Mouse (Mus musculus): ENCODE results near the gene Zfp78.
"Not testable (repeated sequence)": the region's sequence is repeated elsewhere in the genome, so short reads cannot be mapped to it uniquely, and the experiment has no call there.

The Zfp78 gene

GRCm38 (mm10) chr7:6363047-6363488 is at the start of gene Zfp78:
Gene Zfp78 (plus strand): TSS chr7:6363280.
- peak; percentile 90 to 92 for DNase-seq (ENCODE audit: low spot score in 2 of 2)

GRCm38 (mm10) chr7:6330458-6331232 is 32.4 kb upstream of the Zfp78 start:
- DNase-seq (ENCODE audit: low spot score in 2 of 2): peak; percentile 50 to 67

- DNase-seq (ENCODE audit: low spot score in 2 of 2): peak; percentile 93
These were observed 31.7 kb upstream of the Zfp78 start, which contains the start of gene Zfp583 for GRCm38 (mm10) chr7:6331233-6331956. Gene Zfp583 (minus strand): TSS chr7:6331285.

- no peak for DNase-seq (ENCODE audit: low spot score in 2 of 2)
These were observed 23.2 kb upstream of the Zfp78 start for GRCm38 (mm10) chr7:6339865-6340264.

GRCm38 (mm10) chr7:6343501-6344071 is 19.5 kb upstream of the Zfp78 start, which contains the start of gene Gm3854:
Gene Gm3854 (plus strand): TSS chr7:6343759.
- DNase-seq (ENCODE audit: low spot score in 2 of 2): peak; percentile 86 to 90

- DNase-seq (ENCODE audit: low spot score in 2 of 2): no peak
These were observed 19.0 kb upstream of the Zfp78 start for GRCm38 (mm10) chr7:6344124-6344523.

GRCm38 (mm10) chr7:6358121-6358520 is 5.0 kb upstream of the Zfp78 start:
- DNase-seq (ENCODE audit: low spot score in 2 of 2): no peak

- DNase-seq (ENCODE audit: low spot score in 2 of 2): no peak
These were observed 4.0 kb upstream of the Zfp78 start for GRCm38 (mm10) chr7:6358937-6359590.

- DNase-seq (ENCODE audit: low spot score in 2 of 2): no peak
These were observed 2.5 kb upstream of the Zfp78 start for GRCm38 (mm10) chr7:6360477-6361060.

- no peak for DNase-seq (ENCODE audit: low spot score in 2 of 2)
These were observed 1.3 kb upstream of the Zfp78 start for GRCm38 (mm10) chr7:6361756-6362155.

GRCm38 (mm10) chr7:6362268-6363046 is 623 bp upstream of the Zfp78 start:
- peak; percentile 99 for DNase-seq (ENCODE audit: low spot score in 2 of 2)

- DNase-seq (ENCODE audit: low spot score in 2 of 2): no peak
These were observed 1.7 kb downstream of the Zfp78 start for GRCm38 (mm10) chr7:6364761-6365160.

GRCm38 (mm10) chr7:6367185-6367584 is 4.1 kb downstream of the Zfp78 start:
- no peak for DNase-seq (ENCODE audit: low spot score in 2 of 2)

GRCm38 (mm10) chr7:6368146-6368545 is 5.1 kb downstream of the Zfp78 start:
- DNase-seq (ENCODE audit: low spot score in 2 of 2): not testable (repeated sequence)

GRCm38 (mm10) chr7:6369460-6369859 is 6.4 kb downstream of the Zfp78 start:
- no peak for DNase-seq (ENCODE audit: low spot score in 2 of 2)

GRCm38 (mm10) chr7:6372993-6373392 is 9.9 kb downstream of the Zfp78 start:
- DNase-seq (ENCODE audit: low spot score in 2 of 2): no peak

GRCm38 (mm10) chr7:6378441-6378840 is 15.4 kb downstream of the Zfp78 start:
- peak; percentile 39 to 71 for DNase-seq (ENCODE audit: low spot score in 2 of 2)

- DNase-seq (ENCODE audit: low spot score in 2 of 2): no peak
These were observed 18.4 kb downstream of the Zfp78 start for GRCm38 (mm10) chr7:6381431-6381830.

- DNase-seq (ENCODE audit: low spot score in 2 of 2): peak; percentile 95 to 96
These were observed 20.0 kb downstream of the Zfp78 start, which contains the start of gene Zfp28 for GRCm38 (mm10) chr7:6383044-6383455. Gene Zfp28 (plus strand): TSS chr7:6383295.

GRCm38 (mm10) chr7:6384011-6384410 is 20.9 kb downstream of the Zfp78 start:
- no peak for DNase-seq (ENCODE audit: low spot score in 2 of 2)

GRCm38 (mm10) chr7:6386995-6387394 is 23.9 kb downstream of the Zfp78 start:
- DNase-seq (ENCODE audit: low spot score in 2 of 2): peak; percentile 50 to 71
